Mouse (Mus musculus) spleen, postnatal 0 days (tissue): Measurements from ENCODE around the gene Gm20873. TPM values are rescaled to one million over a fixed set of nuclear protein-coding genes. Genes with fewer than 3 reads are reported as not detected.

Experiments
- polyA plus RNA-seq: library from polyadenylated mRNA; unstranded; fragments of >200 nt; fragmentation: Nextera tagmentation; extraction: Ambion mirVana; gene quantifications from 2 replicates; pipeline ENCODE4 v1.2.1, GENCODE M21; 2015

The Gm20873 gene
- not detected in 2 replicates for polyA plus RNA-seq

GRCm38 (mm10) chrY:6266798-6267197, at the start of gene Gm20873:
Gm20873 (plus strand) TSS chrY:6267098.

GRCm38 (mm10) chrY:6237895-6238294, 29.0 kb upstream of the Gm20873 start, which contains the start of gene Gm21746:
Gm21746 (minus strand) TSS chrY:6237995.

Other genes with a start within 250 kb of the Gm20873 start
- not detected in 2 replicates for gene Gm21746, start 29.1 kb upstream of the Gm20873 start, polyA plus RNA-seq